Mouse (Mus musculus) neural tube, embryonic 12.5 days (tissue): ENCODE data around the gene Mettl7a3. TPM values are rescaled to one million over a fixed set of nuclear protein-coding genes. Genes with fewer than 3 reads are reported as not detected.
A peak's percentile ranks its signal among the peaks of the same experiment; 100 is the strongest.
"Not testable (repeated sequence)": the region's sequence is repeated elsewhere in the genome, so short reads cannot be mapped to it uniquely, and the experiment has no call there.

Experiments
- ATAC-seq: fragments of 200-750 bp; cut with Nextera tagmentation; 2 replicates; pipeline ENCODE4 v1.8.0; 2017; ENCODE audit warnings: low read depth, mild to moderate bottlenecking, moderate TSS enrichment, moderate library complexity; ENCODE audit not compliant: low FRiP score
- H3K27ac ChIP-seq: fragments of 300-500 bp; sonication (generic); 2 replicates; pipeline ENCODE4 v1.5.1; 2016
- H3K27me3 ChIP-seq: fragments of 300-500 bp; sonication (generic); replicated peaks from 2 replicates; pipeline ENCODE4 v1.6.1; 2016; ENCODE audit warnings: mild to moderate bottlenecking
- H3K36me3 ChIP-seq: fragments of 300-500 bp; sonication (generic); 2 replicates; pipeline ENCODE4 v1.6.1; 2016; ENCODE audit warnings: mild to moderate bottlenecking
- H3K4me1 ChIP-seq: fragments of 300-500 bp; sonication (generic); 2 replicates; pipeline ENCODE4 v1.6.1; 2016
- H3K4me2 ChIP-seq: fragments of 300-500 bp; sonication (generic); replicated peaks from 2 replicates; pipeline ENCODE4 v1.6.1; 2016; ENCODE audit warnings: mild to moderate bottlenecking
- H3K4me3 ChIP-seq: fragments of 300-500 bp; sonication (generic); 2 replicates; pipeline ENCODE4 v1.5.1; 2016
- H3K9ac ChIP-seq: fragments of 300-500 bp; sonication (generic); 2 replicates; pipeline ENCODE4 v1.6.1; 2016; ENCODE audit warnings: mild to moderate bottlenecking
- H3K9me3 ChIP-seq: fragments of 300-500 bp; sonication (generic); 2 replicates; pipeline ENCODE4 v1.6.1; 2016; ENCODE audit warnings: mild to moderate bottlenecking
- WGBS: fragments of 180-500 bp; shearing (Covaris S2); methylation state at CpG from one replicate; pipeline ENCODE4 v1.1.7; 2016; 5-methylcytosine and 5-hydroxymethylcytosine counted together
- polyA plus RNA-seq: library from polyadenylated mRNA; unstranded; fragments of >200 nt; fragmentation: Nextera tagmentation; extraction: Ambion mirVana; gene quantifications from 2 replicates; pipeline ENCODE4 v1.2.1, GENCODE M21; 2016

Mettl7a3 gene
- polyA plus RNA-seq, result 0.32 TPM in 2 replicates

DNA sequence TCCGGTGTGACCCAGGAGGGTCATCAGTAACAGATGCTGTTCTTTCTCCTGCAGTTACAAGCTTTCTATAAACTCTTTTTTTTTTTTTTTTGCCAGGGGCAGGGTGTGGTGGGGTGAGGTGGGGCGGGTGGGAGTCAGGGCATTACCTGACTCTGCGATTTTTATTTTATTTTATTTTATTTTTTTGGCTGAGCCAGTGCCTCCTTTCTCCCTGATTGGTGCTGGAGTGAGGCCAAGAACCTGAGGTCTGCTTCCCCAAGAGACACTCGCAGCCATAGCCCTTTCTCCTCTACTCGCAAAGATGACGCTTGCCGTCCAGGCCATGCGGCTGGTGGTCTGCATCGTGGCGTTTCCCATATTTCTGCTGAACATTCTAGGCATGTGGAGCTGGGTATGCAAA, at the start of gene Mettl7a3:
TSS of gene Mettl7a3 (plus strand) at position 301 of the 400 bp plus-strand sequence.
- no peak within 1 kb of the TSS for H3K4me2 ChIP-seq
- H3K36me3 ChIP-seq, result no peaks in the 10 kb centered on the region
- H3K4me3 ChIP-seq, result no peak within 1 kb of the TSS
- no peaks in the 10 kb centered on the region for H3K9me3 ChIP-seq
- 79% methylated on average over 10 of the region's 10 CpGs for WGBS
- no peaks in the 10 kb centered on the region for H3K27me3 ChIP-seq
- H3K27ac ChIP-seq, result no peak within 1 kb of the TSS
- ATAC-seq, result no peak
- H3K9ac ChIP-seq, result no peak within 1 kb of the TSS
- H3K4me1 ChIP-seq, result no peaks in the 10 kb centered on the region

DNA sequence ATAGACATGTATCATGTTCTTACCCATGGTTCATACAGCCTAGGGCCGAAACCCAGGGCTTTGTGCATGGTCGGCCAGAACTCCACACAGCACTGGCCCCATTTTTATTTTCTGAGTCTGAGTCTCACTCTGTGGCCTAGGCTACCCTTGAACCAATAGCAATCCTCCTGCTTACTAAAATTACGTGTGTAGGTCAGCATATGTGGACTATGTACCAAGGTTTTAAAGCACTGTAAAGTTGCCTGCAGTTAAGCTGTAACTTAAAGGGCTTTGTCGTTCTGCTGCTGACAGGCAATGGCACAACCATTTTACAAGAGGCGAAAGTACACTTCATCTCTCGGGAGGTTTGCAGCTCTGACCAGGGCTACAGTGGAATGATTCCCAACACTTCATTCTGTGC, 45.7 kb upstream of the Mettl7a3 start:
- no peak overlapping the region for H3K4me2 ChIP-seq
- 91% methylated on average over 6 of the region's 6 CpGs for WGBS
- H3K36me3 ChIP-seq, result no peaks in the 10 kb centered on the region
- no peaks in the 10 kb centered on the region for H3K4me1 ChIP-seq
- H3K27me3 ChIP-seq, result no peaks in the 10 kb centered on the region
- 0 out of 2 replicates have a peak, but pooled peaks cover 3% of the 10 kb centered on the region for H3K9me3 ChIP-seq
- H3K27ac ChIP-seq, result no peak overlapping the region
- no peak overlapping the region for H3K9ac ChIP-seq
- no peak for ATAC-seq
- H3K4me3 ChIP-seq, result no peak overlapping the region

- H3K4me3 ChIP-seq, result no peak overlapping the region
- WGBS, result 78% methylated on average over 5 of the region's 5 CpGs
- no peak overlapping the region for H3K9ac ChIP-seq
- no peak for ATAC-seq
- no peaks in the 10 kb centered on the region for H3K4me1 ChIP-seq
- H3K4me2 ChIP-seq, result no peak overlapping the region
- no peaks in the 10 kb centered on the region for H3K27me3 ChIP-seq
- 0 out of 2 replicates have a peak, but pooled peaks cover 3% of the 10 kb centered on the region for H3K9me3 ChIP-seq
- H3K36me3 ChIP-seq, result no peaks in the 10 kb centered on the region
- no peak overlapping the region for H3K27ac ChIP-seq
Measured at GRCm38 (mm10) chr15:100290858-100291257, 43.9 kb upstream of the Mettl7a3 start.

GRCm38 (mm10) chr15:100292326-100292725, 42.4 kb upstream of the Mettl7a3 start:
- WGBS, result 71% methylated on average over 7 of the region's 7 CpGs
- no peaks in the 10 kb centered on the region for H3K4me1 ChIP-seq
- no peak overlapping the region for H3K4me2 ChIP-seq
- H3K9ac ChIP-seq, result no peak overlapping the region
- no peak overlapping the region for H3K4me3 ChIP-seq
- no peaks in the 10 kb centered on the region for H3K36me3 ChIP-seq
- no peaks in the 10 kb centered on the region for H3K27me3 ChIP-seq
- H3K27ac ChIP-seq, result no peak overlapping the region
- 0 out of 2 replicates have a peak, but pooled peaks cover 3% of the 10 kb centered on the region for H3K9me3 ChIP-seq
- no peak for ATAC-seq

- H3K9ac ChIP-seq, result no peak overlapping the region
- no peaks in the 10 kb centered on the region for H3K27me3 ChIP-seq
- no peak overlapping the region for H3K4me3 ChIP-seq
- 88% methylated on average over 5 of the region's 5 CpGs for WGBS
- no peak for ATAC-seq
- H3K9me3 ChIP-seq, result no peaks in the 10 kb centered on the region
- no peak overlapping the region for H3K27ac ChIP-seq
- H3K36me3 ChIP-seq, result no peaks in the 10 kb centered on the region
- H3K4me1 ChIP-seq, result no peaks in the 10 kb centered on the region
- H3K4me2 ChIP-seq, result no peak overlapping the region
Measured at GRCm38 (mm10) chr15:100297856-100298255, 36.9 kb upstream of the Mettl7a3 start.

DNA sequence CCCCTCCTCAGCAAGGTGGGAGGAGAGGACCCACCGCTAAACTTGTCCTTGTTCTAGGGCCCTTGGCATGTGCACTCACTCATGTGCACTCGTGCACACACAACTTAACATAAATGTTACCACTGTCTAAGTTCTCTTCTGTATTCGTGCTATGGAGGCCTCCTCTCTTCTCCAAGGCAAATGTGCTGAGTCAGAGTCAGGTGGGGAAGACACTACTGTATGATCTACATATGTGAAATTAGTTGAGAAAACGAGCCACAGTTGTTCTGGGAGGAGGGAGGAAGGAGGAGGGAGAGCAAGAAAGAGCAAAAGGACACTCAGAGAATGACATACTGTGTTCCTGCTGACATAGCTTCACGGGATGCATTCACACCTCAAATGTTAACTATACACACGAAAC, 34.2 kb upstream of the Mettl7a3 start:
- no peaks in the 10 kb centered on the region; the same call in 1 of the 2 replicates for H3K4me1 ChIP-seq
- no peaks in the 10 kb centered on the region for H3K9me3 ChIP-seq
- H3K9ac ChIP-seq, result no peak overlapping the region
- no peak overlapping the region for H3K4me3 ChIP-seq
- no peaks in the 10 kb centered on the region for H3K27me3 ChIP-seq
- WGBS, result 79% methylated on average over 6 of the region's 6 CpGs
- H3K4me2 ChIP-seq, result no peak overlapping the region
- no peak for ATAC-seq
- H3K36me3 ChIP-seq, result no peaks in the 10 kb centered on the region
- no peak overlapping the region for H3K27ac ChIP-seq

- H3K27me3 ChIP-seq, result no peaks in the 10 kb centered on the region
- no peak overlapping the region for H3K4me2 ChIP-seq
- H3K9ac ChIP-seq, result no peak overlapping the region
- no peaks in the 10 kb centered on the region; the same call in 1 of the 2 replicates for H3K4me1 ChIP-seq
- H3K9me3 ChIP-seq, result no peaks in the 10 kb centered on the region
- no peak overlapping the region for H3K27ac ChIP-seq
- 84% methylated on average over 15 of the region's 15 CpGs for WGBS
- no peaks in the 10 kb centered on the region for H3K36me3 ChIP-seq
- ATAC-seq, result no peak
- no peak overlapping the region for H3K4me3 ChIP-seq
Measured at GRCm38 (mm10) chr15:100301556-100301955, 33.2 kb upstream of the Mettl7a3 start.

GRCm38 (mm10) chr15:100303428-100304018, 31.2 kb upstream of the Mettl7a3 start:
- WGBS, result 66% methylated on average over 8 of the region's 8 CpGs
- H3K9me3 ChIP-seq, result no peaks in the 10 kb centered on the region
- no peaks in the 10 kb centered on the region; the same call in 1 of the 2 replicates for H3K4me1 ChIP-seq
- no peaks in the 10 kb centered on the region for H3K36me3 ChIP-seq
- H3K9ac ChIP-seq, result no peak overlapping the region
- H3K4me2 ChIP-seq, result peak overlapping the region; percentile 70
- no peak for ATAC-seq
- H3K4me3 ChIP-seq, result no peak overlapping the region
- no peak overlapping the region for H3K27ac ChIP-seq
- H3K27me3 ChIP-seq, result no peaks in the 10 kb centered on the region

- H3K4me3 ChIP-seq, result peak within 1 kb of the TSS; percentile 46
- H3K27me3 ChIP-seq, result no peaks in the 10 kb centered on the region
- H3K4me2 ChIP-seq, result peak within 1 kb of the TSS; percentile 70
- no peaks in the 10 kb centered on the region; the same call in 1 of the 2 replicates for H3K4me1 ChIP-seq
- H3K27ac ChIP-seq, result 0 out of 2 replicates have a peak within 1 kb of the TSS, but pooled peaks have one; percentile 22
- no peaks in the 10 kb centered on the region for H3K9me3 ChIP-seq
- 5% methylated on average over 25 of the region's 30 CpGs for WGBS
- peak within 1 kb of the TSS; percentile 67 for H3K9ac ChIP-seq
- no peaks in the 10 kb centered on the region for H3K36me3 ChIP-seq
- ATAC-seq, result peak; percentile 82
Measured at GRCm38 (mm10) chr15:100304019-100304991, 30.4 kb upstream of the Mettl7a3 start, which contains the start of gene Mettl7a1. Mettl7a1 (plus strand) TSS chr15:100304140.

DNA sequence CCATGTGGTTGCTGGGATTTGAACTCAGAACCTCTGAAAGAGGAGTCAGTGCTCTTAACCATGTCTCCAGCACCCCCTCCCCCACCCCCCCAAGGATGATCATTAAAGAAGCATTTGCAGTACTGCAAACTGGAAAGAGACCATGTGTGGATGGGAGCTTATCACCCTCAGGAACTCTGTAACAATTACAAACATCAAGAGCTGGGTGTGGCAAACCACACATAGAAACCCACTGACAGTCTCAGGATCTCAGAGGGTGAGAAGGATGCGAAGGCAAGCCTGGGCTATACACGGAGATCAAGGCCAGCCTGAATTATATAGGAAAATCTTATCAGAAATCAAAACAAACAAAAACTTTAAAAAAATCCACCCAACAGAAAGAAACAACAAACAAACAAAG, 28.5 kb upstream of the Mettl7a3 start:
- Histone ChIP-seq H3K4me3 (no peak overlapping the region), H3K27ac (no peak overlapping the region), H3K4me2 (no peak overlapping the region), H3K27me3 (no peaks in the 10 kb centered on the region), H3K9me3 (no peaks in the 10 kb centered on the region), H3K36me3 (no peaks in the 10 kb centered on the region), H3K4me1 (no peaks in the 10 kb centered on the region; the same call in 1 of the 2 replicates), H3K9ac (no peak overlapping the region)
- WGBS, result 82% methylated on average over 2 of the region's 2 CpGs
- ATAC-seq, result no peak

DNA sequence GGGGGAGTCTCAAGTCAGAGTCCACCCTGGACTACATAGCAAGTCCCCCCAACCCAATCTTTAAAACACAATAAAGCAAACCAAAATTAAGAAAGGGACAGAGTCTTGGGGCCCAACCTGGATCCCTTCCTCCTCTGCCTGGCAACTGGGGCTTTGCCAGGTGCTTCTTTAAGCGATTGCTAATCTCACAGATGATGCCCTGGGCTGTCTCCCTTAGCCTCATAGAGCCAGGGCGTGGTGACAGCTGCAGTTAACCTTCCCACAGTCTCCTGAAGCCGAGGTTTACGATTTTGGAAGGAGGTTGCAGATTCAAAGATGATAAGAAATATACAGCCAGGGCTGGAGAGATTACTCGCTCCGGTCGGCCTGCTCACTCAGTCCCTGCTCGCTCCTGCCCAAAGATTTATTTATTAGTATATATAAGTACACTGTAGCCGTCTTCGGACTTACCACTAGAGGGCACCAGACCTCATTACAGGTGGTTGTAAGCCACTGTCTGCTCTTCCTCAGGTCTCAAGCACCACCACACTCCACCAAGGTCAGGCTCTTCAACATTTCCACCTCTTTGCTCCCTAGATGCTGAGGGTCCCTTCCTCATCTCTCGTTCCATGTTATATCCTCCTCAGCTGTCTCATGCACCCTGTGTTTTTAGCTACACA, 27.2 kb upstream of the Mettl7a3 start:
- not testable (repeated sequence) for ATAC-seq, H3K27ac ChIP-seq, H3K9me3 ChIP-seq, H3K4me3 ChIP-seq, H3K9ac ChIP-seq, H3K4me1 ChIP-seq, H3K4me2 ChIP-seq, H3K36me3 ChIP-seq, H3K27me3 ChIP-seq
- 42% methylated on average over 11 of the region's 11 CpGs for WGBS

DNA sequence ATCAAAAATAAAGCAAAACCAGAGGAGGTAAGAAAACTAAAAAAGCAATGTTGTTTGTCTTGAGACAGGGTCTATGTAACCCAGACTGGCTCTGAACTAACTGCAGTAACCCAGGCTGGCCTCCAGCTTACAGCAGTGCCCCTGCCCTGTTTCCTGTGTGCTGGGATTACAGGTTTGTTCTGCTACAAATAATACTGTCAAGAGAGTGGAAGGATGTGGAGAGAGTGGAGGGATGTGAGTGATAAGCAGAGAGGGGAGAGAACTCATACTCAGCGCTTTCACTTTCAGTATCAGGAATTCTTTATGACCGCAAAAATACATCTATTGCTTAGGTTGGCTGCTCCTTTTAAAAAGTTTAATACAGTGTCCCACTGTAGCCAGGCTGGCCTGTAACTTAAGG, 22.4 kb upstream of the Mettl7a3 start:
- Histone ChIP-seq H3K36me3 (no peaks in the 10 kb centered on the region; the same call in 1 of the 2 replicates), H3K27ac (no peak overlapping the region), H3K9ac (no peak overlapping the region), H3K4me1 (no peaks in the 10 kb centered on the region), H3K9me3 (no peaks in the 10 kb centered on the region), H3K4me3 (no peak overlapping the region), H3K4me2 (no peak overlapping the region), H3K27me3 (no peaks in the 10 kb centered on the region)
- ATAC-seq, result no peak
- 93% methylated on average over 2 of the region's 2 CpGs for WGBS
